23 mouse cellular contexts compared by ENCODE assay signal in the genomic region with DNA sequence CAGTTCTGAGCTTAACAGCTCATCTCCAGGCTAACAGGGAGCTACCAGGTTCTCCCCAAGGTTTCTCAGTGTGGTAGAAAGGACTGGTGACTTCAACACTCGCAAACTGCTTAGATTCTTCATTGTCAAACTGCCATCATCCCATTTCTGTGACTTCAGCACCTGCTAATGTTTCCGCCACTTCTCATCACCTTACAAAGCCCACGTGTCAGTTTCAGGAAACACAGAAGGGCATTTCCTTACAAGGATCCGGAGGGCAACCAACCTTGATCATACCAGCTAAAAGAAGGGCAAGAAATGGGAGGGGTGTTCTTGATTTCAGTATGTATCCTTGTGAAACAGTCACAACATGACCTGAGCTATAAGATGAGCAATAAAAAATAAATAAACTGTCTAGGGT.
"Had no signal": no experiment of that assay in that cellular context is flagged by ENCODE, and none has a peak within 500 bp of the region (broad histone marks: within the 10 kb centered on the region; RNA-seq: fewer than 3 reads in every experiment).

No protein-coding gene starts in this region.

- H3K9me3 ChIP-seq: kidney, embryonic 15.5 days; limb, embryonic 10.5 days; limb, embryonic 13.5 days; liver, embryonic 12.5 days; liver, embryonic 15.5 days; lung, embryonic 15.5 days; megakaryocyte, embryonic 14.5 days; midbrain, embryonic 10.5 days; neural tube, embryonic 13.5 days had no signal

- ATAC-seq: liver, embryonic 12.5 days had no signal

- H3K4me2 ChIP-seq: limb, embryonic 13.5 days; liver, embryonic 12.5 days; liver, embryonic 15.5 days had no signal

- H3K9ac ChIP-seq: kidney, embryonic 15.5 days; limb, embryonic 13.5 days; liver, embryonic 12.5 days; liver, embryonic 15.5 days; lung, embryonic 15.5 days; neural tube, embryonic 13.5 days had no signal

- DNase-seq: kidney, adult 11 months; kidney, adult 8-10 months; kidney, postnatal 10 days; kidney, postnatal 36 days; layer of hippocampus, adult 9-11 months; liver; lung, adult 18-20 months; lung, postnatal 10 days; lung, postnatal 36 days; midbrain, embryonic 14.5 days; right cerebral cortex, postnatal 14 days; spleen, adult 18-20 months; thymus, adult 18-20 months; thymus, postnatal 14 days had no signal

- H3K36me3 ChIP-seq: kidney, embryonic 15.5 days; liver, embryonic 12.5 days; liver, embryonic 15.5 days; lung, embryonic 15.5 days; neural tube, embryonic 13.5 days had no signal

- H3K27ac ChIP-seq: kidney, embryonic 15.5 days; limb, embryonic 10.5 days; limb, embryonic 13.5 days; liver, embryonic 12.5 days; liver, embryonic 15.5 days; lung, embryonic 15.5 days; midbrain, embryonic 10.5 days; neural tube, embryonic 13.5 days had no signal

- H3K4me3 ChIP-seq: kidney, embryonic 15.5 days; limb, embryonic 10.5 days; liver, embryonic 12.5 days; liver, embryonic 15.5 days; lung, embryonic 15.5 days; megakaryocyte, embryonic 14.5 days; midbrain, embryonic 10.5 days; neural tube, embryonic 13.5 days had no signal

- H3K27me3 ChIP-seq: limb, embryonic 13.5 days had no signal
